Mouse (Mus musculus): Measurements from ENCODE around the gene Crip2. TPM values are rescaled to one million over a fixed set of nuclear protein-coding genes. Genes with fewer than 3 reads are reported as not detected.

Crip2 gene
- polyA plus RNA-seq, 1 experiment from 2014 or later = 278 TPM

DNA sequence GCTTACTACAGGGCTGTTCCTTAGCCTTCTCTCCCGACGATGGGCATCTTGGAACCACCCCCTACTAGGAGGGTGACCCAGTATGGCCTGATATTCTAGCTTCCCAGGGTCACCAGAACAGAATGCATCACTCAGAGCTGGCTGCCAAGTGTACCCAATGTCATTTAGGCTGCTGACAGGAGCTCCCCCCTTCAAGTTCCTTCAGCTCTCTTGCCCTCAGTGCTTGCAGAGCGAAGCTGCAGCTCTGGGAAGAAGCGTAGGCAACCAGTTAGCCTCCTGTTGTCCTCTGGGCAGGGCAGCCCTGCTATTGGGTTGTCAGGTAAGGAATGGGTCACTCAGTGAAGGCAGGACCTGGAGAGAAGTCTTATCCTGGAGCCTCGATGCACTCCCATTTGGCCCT, 44.9 kb downstream of the Crip2 start:
- Histone ChIP-seq H3K27me3 (ENCODE audit: low read depth, poor library complexity, severe bottlenecking) (peaks cover 47% of the 10 kb centered on the region), H3K36me3 (peaks cover 20% of the 10 kb centered on the region), H3K4me3 (no peak overlapping the region), H3K4me1 (peaks cover 34% of the 10 kb centered on the region), H3K27ac (replicated peaks) (0 out of 2 replicates have a peak overlapping the region, but pooled peaks have one; percentile 80), H3K9me3 (replicated peaks) (0 out of 2 replicates have a peak, but pooled peaks cover 5% of the 10 kb centered on the region)
- 69% methylated on average over 5 of the region's 5 CpGs for WGBS
- DNase-seq (ENCODE audit: low spot score) = no peak

DNA sequence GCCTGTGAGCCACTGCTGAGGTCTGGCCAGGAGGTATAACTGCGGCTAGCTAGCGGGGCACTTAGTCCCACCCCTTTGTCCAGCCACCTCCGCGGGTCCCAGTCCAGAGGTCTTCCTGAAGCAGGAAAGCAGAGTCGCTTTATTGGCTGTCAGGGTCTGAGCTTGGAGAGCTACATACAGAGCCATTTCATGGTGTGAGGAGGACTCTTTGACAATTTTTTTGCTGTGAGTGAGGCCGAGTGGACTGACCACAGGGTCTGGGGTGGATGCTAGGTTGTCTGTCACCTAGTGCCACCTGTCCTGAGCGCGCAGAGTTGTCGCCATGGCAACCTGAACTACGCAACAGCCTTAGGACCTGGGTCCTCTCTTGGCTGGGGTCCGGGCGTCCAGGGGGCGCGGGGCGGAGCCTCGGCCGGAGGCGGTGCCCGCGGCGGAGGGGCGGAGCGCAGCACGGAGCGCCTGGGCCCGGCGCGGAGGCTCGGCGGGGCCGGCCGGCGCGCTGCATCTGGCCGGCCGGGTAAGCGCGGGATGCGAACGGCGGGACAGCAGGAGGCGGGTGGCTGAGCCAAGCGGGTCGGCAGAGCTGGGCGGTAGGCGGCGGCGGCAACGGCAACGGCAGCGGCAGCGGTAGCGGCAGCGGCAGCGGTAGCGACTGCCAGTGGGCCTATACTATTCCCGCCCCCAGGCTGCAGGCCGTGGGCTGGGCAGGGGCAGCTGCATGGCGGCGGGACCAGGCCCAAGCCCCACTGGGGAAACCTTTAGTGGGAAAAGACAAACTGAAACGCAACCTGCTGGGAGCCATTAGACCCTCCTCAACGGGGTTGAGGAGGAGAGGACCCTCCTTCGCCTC, 45.6 kb downstream of the Crip2 start, which contains the start of gene Tmem121:
TSS of gene Tmem121 (plus strand) at position 489 of the 850 bp plus-strand sequence.
- H3K36me3 ChIP-seq = peaks cover 27% of the 10 kb centered on the region
- peak; percentile 73 for DNase-seq (ENCODE audit: low spot score)
- WGBS = 1% methylated on average over 63 of the region's 63 CpGs
- H3K27ac ChIP-seq (replicated peaks) = peak within 1 kb of the TSS; percentile 80
- H3K4me3 ChIP-seq = peak within 1 kb of the TSS; percentile 65
- peaks cover 47% of the 10 kb centered on the region for H3K27me3 ChIP-seq (ENCODE audit: low read depth, poor library complexity, severe bottlenecking)
- peaks cover 34% of the 10 kb centered on the region for H3K4me1 ChIP-seq
- H3K9me3 ChIP-seq (replicated peaks) = 0 out of 2 replicates have a peak, but pooled peaks cover 5% of the 10 kb centered on the region

DNA sequence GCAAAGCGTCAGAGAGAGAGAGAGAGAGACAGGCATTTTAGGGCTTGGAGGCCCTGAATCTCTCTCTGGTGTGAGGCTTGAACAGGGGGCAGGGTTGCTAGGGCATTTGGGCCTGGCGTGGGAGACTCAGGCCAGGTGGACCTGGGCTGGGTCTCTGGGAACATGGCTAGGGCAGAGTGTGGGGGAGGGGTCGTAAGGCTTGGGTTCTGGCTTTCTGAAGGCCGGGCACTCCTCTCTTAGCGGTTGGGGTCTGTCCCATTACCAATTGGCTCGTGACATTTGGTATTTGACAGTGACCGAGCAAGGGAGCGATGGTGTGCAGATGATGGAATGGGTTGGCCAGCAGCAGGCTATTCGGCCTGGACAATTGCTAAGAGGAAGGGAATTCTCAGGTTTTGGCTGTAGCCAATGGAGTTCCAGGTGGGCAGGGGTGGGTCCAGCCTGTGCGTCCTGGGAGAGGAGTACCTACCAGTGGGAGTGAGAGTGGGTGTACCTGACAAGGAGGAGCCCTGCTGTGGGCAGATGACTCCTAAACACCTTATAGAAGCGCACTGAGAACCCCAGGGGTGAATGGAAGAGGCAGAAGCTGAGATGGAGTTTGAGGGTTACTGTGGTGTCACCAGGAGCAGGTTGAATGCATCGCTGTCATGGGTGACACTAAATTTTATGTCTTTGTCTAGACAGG, 46.4 kb downstream of the Crip2 start:
- 38% methylated on average over 12 of the region's 12 CpGs for WGBS

DNA sequence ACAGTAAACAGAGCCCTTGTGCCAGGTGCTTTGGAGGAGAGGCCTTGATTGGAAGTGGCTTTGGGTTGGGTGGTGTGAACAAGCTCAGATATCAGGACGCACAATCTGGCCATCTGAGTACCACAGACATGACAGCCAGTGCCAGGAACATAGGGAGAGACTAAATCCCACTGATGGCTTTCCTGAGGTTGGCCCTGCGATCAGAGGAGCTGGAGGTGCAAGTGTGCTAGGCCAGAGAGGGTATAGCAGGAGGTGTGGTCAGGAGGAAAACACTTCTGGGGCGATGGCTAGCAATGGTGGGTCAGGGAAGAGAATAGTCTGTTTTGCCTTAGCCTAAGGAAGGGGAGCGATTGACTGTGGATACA, 47.0 kb downstream of the Crip2 start:
- DNase-seq (ENCODE audit: low spot score) = no peak
- peak overlapping the region; percentile 65 for H3K4me3 ChIP-seq
- H3K27ac ChIP-seq (replicated peaks) = no peak overlapping the region
- 0 out of 2 replicates have a peak, but pooled peaks cover 5% of the 10 kb centered on the region for H3K9me3 ChIP-seq (replicated peaks)
- peaks cover 31% of the 10 kb centered on the region for H3K36me3 ChIP-seq
- 54% methylated on average over 4 of the region's 4 CpGs for WGBS
- H3K4me1 ChIP-seq = peaks cover 34% of the 10 kb centered on the region
- H3K27me3 ChIP-seq (ENCODE audit: low read depth, poor library complexity, severe bottlenecking) = peaks cover 47% of the 10 kb centered on the region

More for the DNA sequence above, 46.4 kb downstream of the Crip2 start:
- Histone ChIP-seq H3K36me3 (peaks cover 31% of the 10 kb centered on the region), H3K4me3 (peak overlapping the region; percentile 65), H3K27ac (replicated peaks) (peak overlapping the region; percentile 80), H3K27me3 (ENCODE audit: low read depth, poor library complexity, severe bottlenecking) (peaks cover 47% of the 10 kb centered on the region), H3K4me1 (peaks cover 34% of the 10 kb centered on the region), H3K9me3 (replicated peaks) (0 out of 2 replicates have a peak, but pooled peaks cover 5% of the 10 kb centered on the region)
- DNase-seq (ENCODE audit: low spot score) = peak; percentile 27

DNA sequence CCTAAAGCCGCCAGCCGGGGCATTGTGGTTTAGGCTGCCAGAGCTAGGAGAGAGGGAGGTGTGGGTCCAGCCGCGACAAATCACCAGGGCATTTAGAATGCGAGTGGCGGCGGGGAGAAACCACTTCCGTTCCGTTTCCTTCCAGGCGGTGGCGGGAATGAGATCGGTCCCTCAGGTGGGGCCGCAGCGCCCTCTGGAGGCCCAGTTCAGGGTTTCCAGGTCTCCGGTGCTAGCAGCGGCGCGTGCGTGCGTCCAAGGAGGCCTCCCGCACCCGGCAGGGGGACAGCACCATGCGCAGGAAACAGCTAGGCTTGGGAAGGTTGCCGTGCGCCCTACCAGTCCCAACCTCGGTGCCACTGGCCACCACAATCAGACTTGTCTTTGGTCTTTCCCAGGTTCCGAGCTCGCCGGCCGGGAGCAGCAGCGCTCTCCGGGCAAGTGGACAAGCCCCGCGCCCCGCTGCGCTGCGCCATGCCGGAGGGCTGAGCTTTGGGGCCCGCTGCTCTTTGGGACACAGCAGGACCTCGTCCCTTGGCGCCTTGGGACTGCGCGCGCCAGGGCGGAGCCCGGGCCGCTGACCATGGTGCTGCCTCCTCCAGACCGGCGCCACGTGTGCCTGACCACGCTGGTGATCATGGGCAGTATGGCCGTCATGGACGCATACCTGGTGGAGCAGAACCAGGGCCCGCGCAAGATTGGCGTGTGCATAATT, 47.7 kb downstream of the Crip2 start:
- H3K4me1 ChIP-seq = peaks cover 34% of the 10 kb centered on the region
- H3K9me3 ChIP-seq (replicated peaks) = 0 out of 2 replicates have a peak, but pooled peaks cover 5% of the 10 kb centered on the region
- WGBS = 4% methylated on average over 56 of the region's 56 CpGs
- DNase-seq (ENCODE audit: low spot score) = peak; percentile 90
- peaks cover 47% of the 10 kb centered on the region for H3K27me3 ChIP-seq (ENCODE audit: low read depth, poor library complexity, severe bottlenecking)
- peak overlapping the region; percentile 65 for H3K4me3 ChIP-seq
- H3K36me3 ChIP-seq = peaks cover 31% of the 10 kb centered on the region
- peak overlapping the region; percentile 68 for H3K27ac ChIP-seq (replicated peaks)

DNA sequence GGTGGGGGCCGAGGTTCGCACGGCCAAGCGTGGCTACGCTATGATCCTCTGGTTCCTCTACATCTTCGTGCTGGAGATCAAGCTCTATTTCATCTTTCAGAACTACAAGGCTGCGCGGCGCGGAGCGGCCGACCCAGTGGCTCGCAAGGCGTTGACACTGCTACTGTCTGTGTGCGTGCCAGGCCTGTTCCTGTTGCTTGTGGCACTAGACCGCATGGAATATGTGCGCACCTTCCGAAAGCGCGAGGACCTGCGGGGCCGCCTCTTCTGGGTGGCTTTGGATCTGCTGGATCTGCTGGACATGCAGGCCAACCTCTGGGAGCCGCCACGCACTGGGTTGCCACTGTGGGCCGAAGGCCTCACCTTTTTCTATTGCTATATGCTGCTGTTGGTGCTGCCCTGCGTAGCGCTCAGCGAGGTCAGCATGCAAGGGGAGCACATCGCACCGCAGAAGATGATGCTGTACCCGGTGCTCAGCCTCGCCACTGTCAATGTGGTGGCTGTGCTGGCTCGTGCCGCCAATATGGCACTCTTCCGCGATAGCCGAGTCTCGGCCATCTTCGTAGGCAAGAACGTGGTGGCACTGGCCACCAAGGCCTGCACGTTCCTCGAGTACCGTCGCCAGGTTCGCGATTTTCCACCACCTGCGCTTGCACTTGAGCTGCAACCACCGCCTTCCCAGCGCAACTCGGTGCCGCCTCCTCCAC, 48.5 kb downstream of the Crip2 start:
- Histone ChIP-seq H3K27me3 (ENCODE audit: low read depth, poor library complexity, severe bottlenecking) (peaks cover 47% of the 10 kb centered on the region), H3K4me3 (peak overlapping the region; percentile 65)

DNA sequence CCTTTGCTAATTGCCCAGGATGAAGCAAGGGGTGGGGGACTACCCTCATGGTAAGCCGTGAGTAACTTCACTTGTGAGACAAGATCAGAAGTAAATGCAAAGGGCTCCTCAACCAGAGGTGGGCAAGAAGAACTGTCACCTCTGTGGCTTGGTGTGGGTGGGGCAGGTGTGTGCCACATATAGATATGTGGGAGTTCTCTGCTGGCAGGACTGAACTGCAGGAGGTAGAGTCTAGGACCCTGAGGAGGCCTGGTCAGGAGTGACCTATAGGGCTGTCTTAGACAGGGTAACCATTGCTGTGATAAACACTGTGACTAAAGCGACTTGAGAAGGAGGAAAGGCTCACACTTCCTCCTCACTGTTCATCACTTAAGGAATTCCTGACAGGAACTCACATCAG, 53.4 kb downstream of the Crip2 start:
- WGBS = 79% methylated on average over 2 of the region's 2 CpGs

More for the DNA sequence above, 48.5 kb downstream of the Crip2 start:
- no peak overlapping the region for H3K27ac ChIP-seq (replicated peaks)
- peaks cover 31% of the 10 kb centered on the region for H3K36me3 ChIP-seq
- H3K9me3 ChIP-seq (replicated peaks) = 0 out of 2 replicates have a peak, but pooled peaks cover 5% of the 10 kb centered on the region
- peaks cover 34% of the 10 kb centered on the region for H3K4me1 ChIP-seq
- WGBS = 90% methylated on average over 51 of the region's 51 CpGs
- DNase-seq (ENCODE audit: low spot score) = no peak

More for the DNA sequence above, 53.4 kb downstream of the Crip2 start:
- H3K4me1 ChIP-seq = no peaks in the 10 kb centered on the region
- no peak overlapping the region for H3K4me3 ChIP-seq
- peaks cover 27% of the 10 kb centered on the region for H3K36me3 ChIP-seq
- no peak overlapping the region for H3K27ac ChIP-seq (replicated peaks)
- peaks cover 11% of the 10 kb centered on the region for H3K9me3 ChIP-seq (replicated peaks)
- DNase-seq (ENCODE audit: low spot score) = no peak
- H3K27me3 ChIP-seq (ENCODE audit: low read depth, poor library complexity, severe bottlenecking) = peaks cover 6% of the 10 kb centered on the region

Other genes with a start within 250 kb of the Crip2 start
- gene Jag2, start 210.5 kb upstream of the Crip2 start, polyA plus RNA-seq (2016; fragmentation: Nextera tagmentation; extraction: Ambion mirVana) = 2.4 and 2.8 TPM in 2 replicates
- 66.4 and 76.4 TPM in 2 replicates for gene Nudt14, start 198.1 kb upstream of the Crip2 start, polyA plus RNA-seq (2016; fragmentation: Nextera tagmentation; extraction: Ambion mirVana)
- gene Btbd6, start 163.8 kb upstream of the Crip2 start, polyA plus RNA-seq (2016; fragmentation: Nextera tagmentation; extraction: Ambion mirVana) = 20.5 and 22.7 TPM in 2 replicates
- 51.6 and 58.2 TPM in 2 replicates for gene Brf1, start 139.5 kb upstream of the Crip2 start, polyA plus RNA-seq (2016; fragmentation: Nextera tagmentation; extraction: Ambion mirVana)
- 17.7 and 22.0 TPM in 2 replicates for gene Pacs2, start 125.7 kb upstream of the Crip2 start, polyA plus RNA-seq (2016; fragmentation: Nextera tagmentation; extraction: Ambion mirVana)
- gene Tex22, start 65.7 kb upstream of the Crip2 start, polyA plus RNA-seq (2016; fragmentation: Nextera tagmentation; extraction: Ambion mirVana) = not detected in 2 replicates
- 18.3 and 20.5 TPM in 2 replicates for gene Mta1, start 42.0 kb upstream of the Crip2 start, polyA plus RNA-seq (2016; fragmentation: Nextera tagmentation; extraction: Ambion mirVana)
- gene Crip1, start 6.1 kb downstream of the Crip2 start, polyA plus RNA-seq (2016; fragmentation: Nextera tagmentation; extraction: Ambion mirVana) = 80.0 and 96.6 TPM in 2 replicates
- gene Tedc1, start 16.2 kb downstream of the Crip2 start, polyA plus RNA-seq (2016; fragmentation: Nextera tagmentation; extraction: Ambion mirVana) = 58.0 and 61.3 TPM in 2 replicates
- 19.0 and 22.0 TPM in 2 replicates for gene Tmem121, start 45.7 kb downstream of the Crip2 start, polyA plus RNA-seq (2016; fragmentation: Nextera tagmentation; extraction: Ambion mirVana)

Measured in midbrain, embryonic 10.5 days (tissue).